Mouse (Mus musculus): ENCODE data around the gene Ankrd11. TPM values are rescaled to one million over a fixed set of nuclear protein-coding genes. Genes with fewer than 3 reads are reported as not detected.
A peak's percentile ranks its signal among the peaks of the same experiment; 100 is the strongest.

Ankrd11 gene
- total RNA-seq, 2 experiments from 2014 or later = 165 to 176 TPM

DNA sequence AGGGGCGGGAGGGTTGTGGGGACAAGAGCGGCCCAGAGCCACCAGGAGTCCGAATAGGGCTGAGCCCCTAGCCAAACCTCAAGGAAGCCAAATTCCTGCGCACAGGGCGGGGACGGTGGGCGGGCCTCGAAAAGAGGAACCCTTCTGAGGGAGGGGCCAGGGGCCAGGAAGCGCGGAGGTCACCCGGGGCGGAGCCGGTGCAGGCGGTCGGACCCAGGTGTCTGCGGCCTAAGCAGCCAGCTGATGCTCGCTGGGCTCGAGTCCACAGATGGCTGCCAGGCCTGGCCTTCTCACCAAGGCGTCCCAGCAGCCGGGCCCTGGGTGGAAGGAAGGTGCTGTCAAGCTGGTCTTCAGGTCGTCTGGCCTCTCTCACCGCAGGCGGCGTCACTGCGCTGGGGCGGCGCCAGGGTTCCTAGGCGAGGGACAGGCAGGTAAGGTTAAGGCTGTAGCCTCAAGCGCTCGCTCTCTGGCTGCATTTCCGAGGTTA, 171.7 kb downstream of the Ankrd11 start:
- no peak for TF ChIP-seq CTCF (conservative IDR thresholded peaks at IDR 0.05)
- no peak overlapping the region for H3K27ac ChIP-seq
- no peak overlapping the region; the same call in 1 of the 2 replicates for H3K4me3 ChIP-seq
- DNase-seq (ENCODE audit: low spot score in 2 of 2) = no peak

DNA sequence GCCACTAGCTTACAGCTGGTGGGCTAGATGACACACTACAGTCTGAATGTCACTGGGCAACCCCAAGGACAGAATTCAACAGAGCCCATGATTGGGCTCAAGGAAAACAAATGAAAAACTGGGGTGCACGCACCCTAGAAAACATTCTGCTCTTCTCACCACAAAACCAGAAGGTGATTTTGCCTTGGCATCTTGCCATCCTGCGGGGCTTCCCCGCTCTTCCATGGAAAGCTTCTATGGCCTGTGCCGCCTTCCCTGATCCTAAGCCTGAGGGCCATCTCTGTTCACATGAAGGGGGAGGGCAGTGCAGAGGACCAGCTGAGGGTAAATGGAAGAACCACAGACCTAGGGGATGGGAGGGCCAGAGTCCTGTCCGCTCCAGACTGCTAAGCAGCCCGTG, 174.1 kb downstream of the Ankrd11 start:
- no peak overlapping the region for H3K4me3 ChIP-seq
- no peak for TF ChIP-seq CTCF (conservative IDR thresholded peaks at IDR 0.05)
- DNase-seq (ENCODE audit: low spot score in 2 of 2) = no peak

DNA sequence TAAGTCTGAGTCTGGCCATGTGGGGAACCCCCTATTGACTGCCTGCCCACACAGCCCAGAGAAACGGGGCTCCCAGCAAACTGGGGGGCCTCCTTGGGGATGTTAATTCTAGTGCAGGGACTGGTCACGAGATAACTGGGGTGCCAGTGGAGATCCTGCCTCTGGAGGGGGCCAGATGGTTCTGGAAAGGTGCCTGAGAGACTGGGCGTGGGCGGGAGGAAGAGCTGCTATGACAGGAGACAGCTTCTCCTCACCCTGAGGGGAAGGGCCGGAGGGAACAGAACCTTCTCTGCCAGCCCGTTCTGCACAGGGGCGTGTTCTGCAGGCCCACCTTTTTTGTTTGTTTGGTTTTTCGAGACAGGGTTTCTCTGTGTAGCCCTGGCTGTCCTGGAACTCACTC, 175.8 kb downstream of the Ankrd11 start:
- TF ChIP-seq CTCF (conservative IDR thresholded peaks at IDR 0.05) = no peak

More for the DNA sequence above, 174.1 kb downstream of the Ankrd11 start:
- H3K27ac ChIP-seq = no peak overlapping the region

DNA sequence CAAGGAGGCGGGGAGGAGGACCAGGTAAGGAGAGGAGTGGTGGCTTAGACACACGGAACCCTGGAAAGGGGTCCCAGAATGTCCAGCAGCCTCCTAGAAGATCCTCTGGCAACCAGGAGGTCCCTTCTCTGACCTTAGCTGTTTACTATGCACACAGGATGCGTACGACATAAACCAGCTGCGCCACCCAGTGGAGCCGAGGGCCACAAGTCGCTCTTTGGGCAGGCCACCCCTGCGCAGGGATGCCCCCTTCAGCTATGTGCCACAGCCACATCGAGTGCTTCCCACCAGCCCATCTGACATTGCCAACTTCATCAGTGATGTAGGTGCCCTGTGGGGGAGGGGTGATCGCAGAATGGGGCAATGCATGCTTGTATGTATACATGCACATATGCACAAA, 176.6 kb downstream of the Ankrd11 start:
- TF ChIP-seq CTCF (conservative IDR thresholded peaks at IDR 0.05) = peak; percentile 63
- no peak for DNase-seq (ENCODE audit: low spot score in 2 of 2)
- H3K27ac ChIP-seq = no peak overlapping the region
- H3K4me3 ChIP-seq = peak overlapping the region; percentile 38

More for the DNA sequence above, 175.8 kb downstream of the Ankrd11 start:
- H3K27ac ChIP-seq = no peak overlapping the region
- no peak overlapping the region for H3K4me3 ChIP-seq
- DNase-seq (ENCODE audit: low spot score in 2 of 2) = peak in 1 of 2 experiments; percentile 16

DNA sequence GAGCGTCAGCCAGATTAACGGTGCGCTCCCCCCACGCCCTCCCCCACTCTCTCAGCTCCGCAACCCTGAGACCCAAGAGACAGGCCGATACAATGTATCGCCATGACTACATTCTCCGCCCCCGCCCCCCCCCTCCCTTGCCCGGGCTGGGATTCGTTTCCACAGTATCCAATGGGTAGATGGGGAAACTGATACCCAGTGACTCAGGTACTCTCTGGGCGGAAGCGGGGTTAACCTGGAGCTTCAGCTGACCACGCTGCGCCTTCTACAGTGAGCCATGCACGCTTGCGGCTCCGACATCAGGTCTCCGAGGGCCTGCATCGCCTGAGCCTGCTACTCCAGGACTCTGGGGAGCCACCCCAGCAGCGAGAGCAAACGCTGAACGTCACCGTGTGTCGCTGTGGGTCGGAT, 177.4 kb downstream of the Ankrd11 start:
- no peak for DNase-seq (ENCODE audit: low spot score in 2 of 2)
- no peak for TF ChIP-seq CTCF (conservative IDR thresholded peaks at IDR 0.05)
- no peak overlapping the region for H3K27ac ChIP-seq
- H3K4me3 ChIP-seq = peak overlapping the region; percentile 38

DNA sequence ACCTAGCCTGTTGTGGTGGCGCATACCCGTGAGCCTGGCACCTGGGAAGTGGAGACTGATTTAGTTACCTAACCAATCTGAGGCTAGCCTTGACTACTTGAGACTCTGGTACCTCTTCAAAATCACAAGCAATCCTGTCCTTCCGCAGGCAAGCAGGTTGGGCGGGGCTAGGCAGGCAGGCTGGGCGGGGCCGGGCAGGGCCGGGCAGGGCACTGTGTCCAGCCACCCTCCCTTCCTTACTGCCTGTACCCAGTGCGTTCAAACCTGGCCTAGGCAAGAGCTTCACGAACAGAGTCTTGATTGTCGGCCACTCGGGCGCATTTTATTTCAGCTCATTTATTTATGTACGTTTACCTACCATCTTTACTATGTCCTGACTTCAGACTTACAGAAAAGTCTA, 182.2 kb downstream of the Ankrd11 start:
- no peak for TF ChIP-seq CTCF (conservative IDR thresholded peaks at IDR 0.05)
- no peak for DNase-seq (ENCODE audit: low spot score in 2 of 2)
- Histone ChIP-seq H3K4me3 (no peak overlapping the region), H3K27ac (no peak overlapping the region)

DNA sequence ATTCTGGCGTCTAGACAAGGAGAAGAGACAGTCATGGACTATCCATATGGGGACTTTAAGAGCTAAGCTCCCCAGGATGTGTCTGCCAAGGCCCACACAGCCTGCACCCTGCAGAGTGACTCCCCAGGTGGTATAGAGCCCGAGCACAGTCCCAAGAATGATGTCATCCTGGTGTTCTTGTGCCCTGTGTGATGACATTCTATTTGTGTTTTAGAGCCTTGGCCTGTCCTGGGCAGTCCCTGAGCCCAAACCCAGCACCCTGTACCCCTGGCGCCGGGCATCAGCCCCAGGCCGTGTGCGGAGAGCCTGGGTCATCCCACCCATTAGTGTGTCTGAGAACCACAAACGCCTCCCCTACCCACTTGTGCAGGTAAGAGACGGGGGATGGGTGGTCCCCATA, 185.8 kb downstream of the Ankrd11 start:
- Histone ChIP-seq H3K4me3 (no peak overlapping the region), H3K27ac (no peak overlapping the region)
- DNase-seq (ENCODE audit: low spot score in 2 of 2) = no peak
- no peak for TF ChIP-seq CTCF (conservative IDR thresholded peaks at IDR 0.05)

DNA sequence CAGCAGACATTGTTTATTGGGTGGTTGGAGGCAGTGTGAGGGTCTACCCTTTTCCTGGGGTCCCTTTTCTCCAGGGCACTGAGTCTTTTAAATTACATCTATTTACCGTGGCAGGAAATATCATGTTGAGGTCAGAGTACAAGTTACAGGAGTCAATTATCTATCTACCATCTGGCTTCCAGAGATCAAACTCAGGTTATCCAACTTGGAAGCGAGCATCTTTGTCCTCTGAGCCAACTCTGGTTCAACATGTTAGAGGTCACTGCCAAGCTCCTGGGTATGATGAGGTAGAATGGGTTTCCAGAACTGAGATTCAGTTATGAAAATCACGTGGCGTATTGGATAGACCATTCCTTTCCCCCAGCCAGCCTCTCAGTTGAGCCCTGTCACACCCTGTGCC, 187.0 kb downstream of the Ankrd11 start:
- TF ChIP-seq CTCF (conservative IDR thresholded peaks at IDR 0.05) = no peak
- no peak overlapping the region for H3K27ac ChIP-seq
- no peak for DNase-seq (ENCODE audit: low spot score in 2 of 2)
- no peak overlapping the region for H3K4me3 ChIP-seq

DNA sequence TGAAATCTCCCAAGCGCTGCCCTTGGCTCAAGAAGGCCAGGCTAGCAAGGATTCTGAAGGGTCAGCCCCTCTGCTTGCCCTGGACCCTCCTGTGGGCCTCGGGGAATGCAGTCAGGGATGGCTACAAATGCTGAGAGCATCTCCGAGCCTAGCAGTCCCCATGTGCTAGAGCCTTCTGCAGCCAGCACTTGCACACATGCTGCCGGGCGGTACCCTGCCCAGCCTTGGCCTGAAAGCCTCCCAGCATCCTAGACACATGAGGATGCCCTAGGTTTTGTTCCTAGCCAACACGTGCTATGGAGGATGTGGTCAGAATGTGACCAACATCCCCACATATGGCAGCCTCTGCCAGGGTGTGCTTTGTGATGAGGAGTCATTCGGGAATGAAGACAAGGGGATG, 187.7 kb downstream of the Ankrd11 start:
- no peak overlapping the region for H3K27ac ChIP-seq
- TF ChIP-seq CTCF (conservative IDR thresholded peaks at IDR 0.05) = no peak
- no peak overlapping the region for H3K4me3 ChIP-seq
- no peak for DNase-seq (ENCODE audit: low spot score in 2 of 2)

DNA sequence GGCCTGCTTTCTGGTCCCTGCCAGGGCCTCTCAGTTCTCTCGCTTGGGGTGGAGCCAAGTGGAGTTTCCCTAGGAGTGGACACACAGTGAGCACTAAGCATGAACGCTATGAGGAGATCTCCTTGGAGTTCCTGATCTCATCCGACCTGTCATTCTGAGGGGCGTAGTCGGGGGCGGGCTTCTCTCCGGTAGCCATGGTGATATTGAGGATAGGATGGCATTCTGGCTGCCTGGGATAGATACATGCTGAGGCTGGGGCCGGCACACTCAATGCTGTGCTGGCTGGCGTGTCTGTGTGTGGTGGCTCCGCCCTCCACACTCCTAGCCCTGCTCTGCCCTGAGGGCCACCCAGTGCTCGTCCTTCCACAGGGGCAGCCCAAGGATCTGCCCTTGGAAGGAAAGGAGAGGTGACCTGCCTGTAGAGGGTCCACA, 188.7 kb downstream of the Ankrd11 start:
- TF ChIP-seq CTCF (conservative IDR thresholded peaks at IDR 0.05) = no peak
- H3K27ac ChIP-seq = peak overlapping the region; percentile 46; the same call in 1 of the 2 replicates
- H3K4me3 ChIP-seq = peak overlapping the region; percentile 6; the same call in 1 of the 2 replicates
- peak; percentile 34 to 40 for DNase-seq (ENCODE audit: low spot score in 2 of 2)

DNA sequence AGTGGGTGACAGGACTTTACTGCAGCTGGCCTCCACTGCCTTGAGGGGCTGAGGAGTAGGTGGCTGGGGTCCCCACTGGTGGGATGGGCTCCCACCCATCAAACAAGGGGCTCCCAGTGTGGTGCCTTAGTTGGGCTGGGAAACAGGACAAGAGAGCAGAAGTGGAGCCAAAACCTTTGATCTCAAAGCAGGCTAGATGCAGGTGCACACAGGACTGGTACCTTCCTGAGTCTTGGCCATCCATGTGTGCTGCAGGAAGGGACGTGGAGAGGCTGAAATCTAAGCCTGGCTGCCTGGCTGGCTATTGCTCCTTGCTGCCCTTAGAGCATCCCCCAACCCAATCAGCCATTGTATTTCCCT, 189.6 kb downstream of the Ankrd11 start:
- Histone ChIP-seq H3K4me3 (no peak overlapping the region), H3K27ac (no peak overlapping the region)
- TF ChIP-seq CTCF (conservative IDR thresholded peaks at IDR 0.05) = no peak
- no peak for DNase-seq (ENCODE audit: low spot score in 2 of 2)

DNA sequence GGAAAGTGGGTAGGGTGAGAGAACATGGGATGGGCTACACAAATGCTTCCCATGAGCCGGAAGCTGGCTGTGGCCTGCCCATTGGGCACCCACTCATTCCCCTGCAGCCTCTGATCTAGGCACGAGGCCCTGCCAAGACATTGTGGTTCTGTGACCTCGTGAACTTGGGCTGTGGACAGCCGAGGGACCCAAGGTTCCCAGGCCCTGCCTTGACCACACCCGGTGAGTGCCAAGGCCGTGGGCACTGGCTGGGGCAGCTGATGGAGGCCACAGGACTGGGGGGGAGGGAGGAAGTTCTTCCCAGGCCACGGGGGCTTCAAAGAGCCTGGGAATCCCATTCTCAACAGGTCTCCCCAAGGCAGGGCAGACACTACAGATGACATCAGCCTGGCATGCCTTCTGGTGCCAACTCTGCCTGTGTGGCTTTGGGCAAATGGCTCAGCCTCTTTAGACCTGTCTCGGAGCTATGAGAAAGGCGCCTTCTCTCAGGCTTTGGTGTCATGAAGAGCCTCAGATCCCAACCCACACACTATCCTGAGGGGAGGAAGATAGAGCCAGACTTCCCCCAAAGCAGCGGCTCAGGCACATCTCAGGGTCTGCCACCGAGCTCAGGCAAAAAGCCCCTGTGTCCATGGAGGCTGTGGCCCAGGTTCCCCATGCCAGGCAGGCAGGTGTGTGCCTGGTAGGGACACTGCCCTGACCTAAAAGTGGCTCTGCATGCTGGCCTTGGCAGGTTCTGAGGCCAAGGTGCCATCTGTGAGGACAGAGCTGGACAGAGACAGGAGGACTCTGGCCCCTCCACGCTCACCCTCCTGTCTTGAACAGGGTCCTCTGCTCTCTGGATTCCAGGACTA, 190.2 kb downstream of the Ankrd11 start:
- Histone ChIP-seq H3K4me3 (no peak overlapping the region), H3K27ac (no peak overlapping the region)
- DNase-seq (ENCODE audit: low spot score in 2 of 2) = no peak
- TF ChIP-seq CTCF (conservative IDR thresholded peaks at IDR 0.05) = no peak

DNA sequence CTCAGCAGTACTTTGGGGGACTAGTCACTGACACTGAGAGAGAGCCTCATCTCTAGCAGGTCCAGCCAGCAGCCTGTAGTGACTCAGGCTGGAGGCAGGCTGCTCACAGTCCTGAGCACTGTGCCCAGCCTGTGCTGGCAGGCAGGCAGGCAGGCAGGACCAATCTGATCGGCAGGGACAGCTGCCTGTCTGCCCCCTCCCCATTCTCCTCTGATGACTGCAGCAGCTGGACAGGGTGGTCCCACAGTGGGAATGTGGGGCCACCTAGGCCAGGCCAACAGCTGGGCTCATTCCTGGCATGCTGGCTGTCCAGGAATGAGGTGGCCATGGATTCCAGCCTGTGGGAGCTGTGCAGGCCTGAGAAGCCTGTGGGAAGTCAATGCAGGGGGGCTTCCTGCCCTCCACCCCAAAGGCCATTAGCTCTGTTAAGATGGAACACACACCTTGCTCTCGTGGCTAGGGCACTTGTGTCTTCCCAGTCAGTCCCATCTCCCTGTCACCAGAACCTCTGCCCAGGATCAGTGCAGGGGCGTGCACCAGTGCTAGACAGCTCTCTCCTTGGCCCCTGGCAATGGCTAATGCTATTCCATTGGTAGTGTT, 191.3 kb downstream of the Ankrd11 start:
- no peak for DNase-seq (ENCODE audit: low spot score in 2 of 2)
- no peak overlapping the region for H3K4me3 ChIP-seq
- H3K27ac ChIP-seq = no peak overlapping the region
- TF ChIP-seq CTCF (conservative IDR thresholded peaks at IDR 0.05) = no peak
